Mouse (Mus musculus) heart, adult 2 months (tissue): ENCODE data around the gene Gm17359.

ENCODE experiments used
- CTCF ChIP-seq: fragments of 200-600 bp; IDR thresholded peaks from 2 replicates; pipeline ENCODE4 v1.8.1; 2022; ENCODE audit warnings: antibody characterized with exemption, mild to moderate bottlenecking, moderate library complexity
- EP300 ChIP-seq: fragments of 200-500 bp; IDR thresholded peaks from 2 replicates; pipeline ENCODE4 v1.6.1; 2011; ENCODE audit warnings: low read depth, low read length, control low read depth; ENCODE audit not compliant: insufficient read depth
- POLR2A ChIP-seq: fragments of 200-500 bp; IDR thresholded peaks from 2 replicates; pipeline ENCODE4 v1.6.1; 2011; ENCODE audit warnings: mild to moderate bottlenecking, low read depth, low read length, control low read depth; ENCODE audit not compliant: insufficient read depth

GRCm38 (mm10) chr3:79488025-79488424 is 151.6 kb downstream of the Gm17359 start:
- TF ChIP-seq CTCF: no peak
- TF ChIP-seq POLR2A: no peak
- no peak for TF ChIP-seq EP300
